Mouse (Mus musculus) ES-E14 (cell line): ENCODE measurements around the gene Hibadh. TPM values are rescaled to one million over a fixed set of nuclear protein-coding genes. Genes with fewer than 3 reads are reported as not detected.

Source experiments
- DNase-seq: peaks from one replicate; pipeline ENCODE4 v3.0.0-alpha.2; 2013; ENCODE audit warnings: low read depth, low spot score
- H3K27ac ChIP-seq: 2 replicates; pipeline ENCODE4 v1.5.1; 2012; ENCODE audit warnings: low read depth, mild to moderate bottlenecking, low read length, moderate library complexity, mixed read lengths; ENCODE audit not compliant: poor library complexity, insufficient read depth, severe bottlenecking
- H3K36me3 ChIP-seq: 2 replicates; pipeline ENCODE4 v1.6.1; 2012; ENCODE audit warnings: mild to moderate bottlenecking, low read length, moderate library complexity, mixed read lengths; ENCODE audit not compliant: control insufficient read depth, poor library complexity, insufficient read depth, severe bottlenecking
- H3K4me1 ChIP-seq, 2 experiments: fragments of 150-350 bp in 1 of 2; sonication (generic) in 1 of 2; 2 replicates each; pipeline ENCODE4 v1.6.1; 2012; ENCODE audit warnings: low read length in 2 of 2, mild to moderate bottlenecking in 1 of 2, mixed read lengths in 1 of 2; ENCODE audit not compliant: control insufficient read depth in 2 of 2, insufficient read depth in 2 of 2, poor library complexity in 1 of 2
- H3K4me3 ChIP-seq, 2 experiments: fragments of 150-350 bp in 1 of 2; sonication (generic) in 1 of 2; 2 replicates each; pipeline ENCODE4 v1.5.1; 2012; ENCODE audit warnings: low read length in 2 of 2, low read depth in 1 of 2, mild to moderate bottlenecking in 1 of 2, mixed read lengths in 1 of 2; ENCODE audit not compliant: insufficient read depth in 1 of 2, poor library complexity in 1 of 2, severe bottlenecking in 1 of 2
- H3K9ac ChIP-seq: 2 replicates; pipeline ENCODE4 v1.6.1; 2012; ENCODE audit warnings: low read depth, mild to moderate bottlenecking, low read length, mixed read lengths; ENCODE audit not compliant: poor library complexity, insufficient read depth, severe bottlenecking
- H3K9me3 ChIP-seq: fragments of 150-350 bp; sonication (generic); 2 replicates; pipeline ENCODE4 v1.6.1; 2012; ENCODE audit warnings: low read depth, mild to moderate bottlenecking, low read length; ENCODE audit not compliant: control insufficient read depth, insufficient read depth
- CHD2 ChIP-seq: IDR thresholded peaks from 2 replicates; pipeline ENCODE4 v1.6.1; 2014; ENCODE audit warnings: mild to moderate bottlenecking, low read depth, low read length, inconsistent platforms
- HCFC1 ChIP-seq: IDR thresholded peaks from 2 replicates; pipeline ENCODE4 v1.6.1; 2012; ENCODE audit warnings: low read length, inconsistent platforms, borderline replicate concordance; ENCODE audit not compliant: insufficient read depth
- MAFK ChIP-seq: IDR thresholded peaks from 2 replicates; pipeline ENCODE4 v1.6.1; 2014; ENCODE audit warnings: mild to moderate bottlenecking, low read depth, low read length, inconsistent platforms; ENCODE audit not compliant: insufficient read depth
- ZC3H11A ChIP-seq: IDR thresholded peaks from 2 replicates; pipeline ENCODE4 v1.6.1; 2012; ENCODE audit warnings: low read depth, mild to moderate bottlenecking, inconsistent platforms, low read length, borderline replicate concordance
- ZNF384 ChIP-seq: IDR thresholded peaks from 2 replicates; pipeline ENCODE4 v1.6.1; 2012; ENCODE audit warnings: low read depth, low read length, inconsistent platforms
- in situ Hi-C, 2 experiments: fragments of 600-800 bp; cut with MboI; formaldehyde crosslinking; loops; one replicate each; pipeline ENCODE4 v1.15.1; 2025; ENCODE audit warnings: low sequenced_read_pairs in 2 of 2, inconsistent platforms in 1 of 2; ENCODE audit not compliant: unreplicated experiment in 2 of 2
- total RNA-seq: library from RNA; depleted of rRNA; stranded (reverse); fragments of 300-350 nt; gene quantifications from 2 replicates; pipeline ENCODE4 v1.2.3, GENCODE M21; 2012

Hibadh gene
- total RNA-seq, 1 experiment, result 27.2 TPM

DNA sequence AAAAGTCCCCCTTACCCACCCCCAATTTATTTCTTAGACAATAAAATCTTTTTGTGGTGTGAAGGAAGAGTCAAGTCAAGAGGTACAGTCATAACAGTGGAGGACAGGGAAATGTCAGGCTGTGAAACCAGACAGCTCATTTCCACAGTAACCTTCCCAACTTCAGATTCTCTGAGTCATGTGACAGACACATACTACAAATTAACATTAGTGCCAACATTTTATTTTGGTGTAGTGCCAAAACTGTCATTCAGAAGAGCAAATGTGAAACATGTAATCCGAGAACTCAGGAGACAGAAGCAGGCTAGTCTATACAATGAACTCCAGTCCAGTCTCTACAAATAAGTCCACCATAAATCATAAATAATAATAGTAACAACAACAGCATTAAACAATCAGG, 45.4 kb downstream of the Hibadh start:
- H3K9me3 ChIP-seq, result no peaks in the 10 kb centered on the region
- H3K9ac ChIP-seq, result no peak overlapping the region
- DNase-seq, result no peak
- peaks cover 0 to 3% of the 10 kb centered on the region in 2 experiments; a peak in 1 of 4 replicates for H3K4me1 ChIP-seq
- no peak overlapping the region for H3K4me3 ChIP-seq
- no peaks in the 10 kb centered on the region for H3K36me3 ChIP-seq
- in situ Hi-C loops, result no loop called here
- TF ChIP-seq ZNF384, result no peak
- TF ChIP-seq HCFC1, result no peak
- TF ChIP-seq ZC3H11A, result no peak
- TF ChIP-seq MAFK, result no peak
- TF ChIP-seq CHD2, result no peak
- H3K27ac ChIP-seq, result no peak overlapping the region

DNA sequence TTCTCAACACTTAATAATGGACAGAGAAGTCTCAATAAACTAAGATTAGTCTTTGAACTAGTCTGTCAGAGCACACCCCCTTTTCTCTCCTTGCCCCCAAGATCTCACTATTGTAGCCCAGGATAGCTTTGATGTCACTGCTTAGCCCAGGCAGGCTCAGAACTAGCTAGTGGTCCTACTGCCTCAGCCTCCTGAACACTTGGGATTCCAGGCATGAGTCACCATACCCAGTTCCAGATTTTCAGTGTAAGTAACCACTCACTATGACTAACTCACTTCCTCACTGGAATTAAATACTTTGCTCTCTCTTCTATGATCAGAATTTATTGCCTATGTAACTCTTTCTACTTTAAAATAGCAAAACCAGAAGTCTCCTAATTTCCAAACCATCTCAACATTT, 53.6 kb downstream of the Hibadh start:
- no peak for TF ChIP-seq ZC3H11A
- no peak for TF ChIP-seq MAFK
- TF ChIP-seq CHD2, result no peak
- no peak for TF ChIP-seq HCFC1
- TF ChIP-seq ZNF384, result no peak
- Histone ChIP-seq H3K27ac (no peak overlapping the region), H3K36me3 (peaks cover 7% of the 10 kb centered on the region; the same call in 1 of the 2 replicates), H3K4me3 (no peak overlapping the region), H3K9me3 (no peaks in the 10 kb centered on the region), H3K9ac (no peak overlapping the region), H3K4me1 (0 out of 4 replicates have a peak, but pooled peaks cover 0 to 3% of the 10 kb centered on the region in 2 experiments)
- DNase-seq, result no peak
- in situ Hi-C loops, result no loop called here

DNA sequence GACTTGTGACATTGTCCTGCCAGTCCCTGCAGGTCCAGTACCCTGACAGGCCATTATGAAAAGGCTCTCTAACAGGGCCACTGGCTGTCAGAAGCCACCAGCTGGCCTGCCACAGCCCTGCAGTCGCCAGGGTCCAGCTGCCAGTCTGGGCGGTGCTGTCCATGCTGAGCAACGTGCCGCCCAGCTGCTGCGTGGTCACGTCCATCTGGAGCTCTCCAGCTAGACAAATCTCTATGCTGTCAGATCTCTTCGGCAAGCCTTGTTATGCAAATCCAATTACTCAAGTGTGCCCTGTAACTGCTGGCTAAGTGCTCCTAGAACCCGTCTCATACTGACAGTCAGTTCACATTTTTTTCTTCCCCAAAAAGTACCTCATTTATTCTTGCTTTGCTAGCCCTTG, 55.8 kb downstream of the Hibadh start:
- no peak for DNase-seq
- no peak overlapping the region for H3K9ac ChIP-seq

DNA sequence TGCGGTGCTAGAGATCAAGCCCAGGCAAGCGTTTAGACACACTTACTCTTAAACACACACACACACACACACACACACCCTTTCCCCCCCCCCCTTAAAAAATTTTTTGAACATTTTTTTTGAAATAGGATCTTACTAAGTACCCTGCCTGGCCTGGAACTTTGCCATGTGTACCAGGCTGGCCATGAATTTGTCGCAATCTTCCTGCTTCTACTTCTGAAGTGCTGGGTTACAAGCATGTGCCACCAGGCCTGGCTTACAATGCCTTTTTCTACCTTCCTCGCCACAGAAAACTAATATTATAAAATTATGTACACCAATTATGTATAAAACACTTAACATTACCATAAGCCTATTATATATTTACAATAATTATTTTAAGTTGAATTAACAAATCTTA, 59.1 kb downstream of the Hibadh start:
- H3K36me3 ChIP-seq, result peaks cover 3% of the 10 kb centered on the region; the same call in 1 of the 2 replicates
- no peak overlapping the region for H3K4me3 ChIP-seq
- H3K4me1 ChIP-seq, result 0 out of 4 replicates have a peak, but pooled peaks cover 0 to 3% of the 10 kb centered on the region in 2 experiments
- TF ChIP-seq ZNF384, result no peak
- no peak for TF ChIP-seq MAFK
- TF ChIP-seq CHD2, result no peak
- no peak for TF ChIP-seq HCFC1
- no peak for TF ChIP-seq ZC3H11A
- DNase-seq, result no peak
- H3K9me3 ChIP-seq, result no peaks in the 10 kb centered on the region
- H3K27ac ChIP-seq, result no peak overlapping the region
- in situ Hi-C loops, result no loop called here
- H3K9ac ChIP-seq, result no peak overlapping the region

More for the DNA sequence above, 55.8 kb downstream of the Hibadh start:
- no peak overlapping the region for H3K27ac ChIP-seq
- H3K9me3 ChIP-seq, result no peaks in the 10 kb centered on the region
- TF ChIP-seq HCFC1 (no peak), MAFK (no peak)
- peaks cover 7% of the 10 kb centered on the region; the same call in 1 of the 2 replicates for H3K36me3 ChIP-seq
- H3K4me3 ChIP-seq, result no peak overlapping the region
- in situ Hi-C loops, result no loop called here
- 0 out of 4 replicates have a peak, but pooled peaks cover 0 to 3% of the 10 kb centered on the region in 2 experiments for H3K4me1 ChIP-seq

DNA sequence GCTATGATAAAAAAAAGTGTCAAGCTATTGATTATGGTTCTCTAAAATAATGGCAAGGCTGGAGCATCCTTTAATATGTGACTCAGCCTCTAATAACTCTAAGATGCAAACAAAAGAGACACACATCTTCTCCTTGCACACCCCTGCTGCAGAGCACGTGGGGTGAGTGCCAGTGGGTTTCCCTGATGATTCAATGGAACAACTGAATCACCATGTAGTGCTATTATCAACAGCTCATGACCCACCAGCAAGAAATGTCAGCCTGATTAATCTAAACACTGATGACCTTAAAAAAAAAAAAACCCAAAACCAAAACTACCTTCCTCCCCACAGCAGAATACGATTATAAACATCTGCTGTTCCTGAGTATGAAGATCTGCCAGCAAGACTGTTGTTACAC, 61.9 kb downstream of the Hibadh start:
- H3K27ac ChIP-seq, result no peak overlapping the region
- no peak overlapping the region for H3K4me3 ChIP-seq
- H3K36me3 ChIP-seq, result no peaks in the 10 kb centered on the region
- H3K9ac ChIP-seq, result no peak overlapping the region
- H3K4me1 ChIP-seq, result no peaks in the 10 kb centered on the region
- in situ Hi-C loops, result no loop called here
- no peaks in the 10 kb centered on the region for H3K9me3 ChIP-seq
- DNase-seq, result no peak
- no peak for TF ChIP-seq ZC3H11A
- TF ChIP-seq MAFK, result no peak
- no peak for TF ChIP-seq HCFC1
- no peak for TF ChIP-seq ZNF384
- TF ChIP-seq CHD2, result no peak
